Mouse (Mus musculus): ENCODE measurements around the gene Atp8a2. TPM values are rescaled to one million over a fixed set of nuclear protein-coding genes. Genes with fewer than 3 reads are reported as not detected.
A peak's percentile ranks its signal among the peaks of the same experiment; 100 is the strongest.

The Atp8a2 gene
- total RNA-seq, 1 experiment from 2014 or later, result 0.57 TPM

- peak; percentile 62; the same call in 1 of the 2 replicates for ATAC-seq (replicated peaks; ENCODE audit: insufficient number of reproducible peaks, low FRiP score, low TSS enrichment, poor library complexity, severe bottlenecking)
Measured at GRCm38 (mm10) chr14:59605671-59606353, 591.2 kb downstream of the Atp8a2 start.

- no peak for ATAC-seq (replicated peaks; ENCODE audit: insufficient number of reproducible peaks, low FRiP score, low TSS enrichment, poor library complexity, severe bottlenecking)
Measured at GRCm38 (mm10) chr14:59604002-59604645, 592.9 kb downstream of the Atp8a2 start.

GRCm38 (mm10) chr14:59598260-59598627, 598.7 kb downstream of the Atp8a2 start:
- no peak for ATAC-seq (replicated peaks; ENCODE audit: insufficient number of reproducible peaks, low FRiP score, low TSS enrichment, poor library complexity, severe bottlenecking)

- peak; percentile 97 for ATAC-seq (replicated peaks; ENCODE audit: insufficient number of reproducible peaks, low FRiP score, low TSS enrichment, poor library complexity, severe bottlenecking)
Measured at GRCm38 (mm10) chr14:59597398-59598259, 599.4 kb downstream of the Atp8a2 start, which contains the start of gene Cdadc1. TSS of gene Cdadc1 (minus strand) at chr14:59597959.

- no peak for ATAC-seq (replicated peaks; ENCODE audit: insufficient number of reproducible peaks, low FRiP score, low TSS enrichment, poor library complexity, severe bottlenecking)
Measured at GRCm38 (mm10) chr14:59594988-59595387, 602.0 kb downstream of the Atp8a2 start.

- ATAC-seq (replicated peaks; ENCODE audit: insufficient number of reproducible peaks, low FRiP score, low TSS enrichment, poor library complexity, severe bottlenecking), result no peak
Measured at GRCm38 (mm10) chr14:59592593-59592992, 604.4 kb downstream of the Atp8a2 start.

- no peak for ATAC-seq (replicated peaks; ENCODE audit: insufficient number of reproducible peaks, low FRiP score, low TSS enrichment, poor library complexity, severe bottlenecking)
Measured at GRCm38 (mm10) chr14:59591901-59592300, 605.1 kb downstream of the Atp8a2 start.

- no peak for ATAC-seq (replicated peaks; ENCODE audit: insufficient number of reproducible peaks, low FRiP score, low TSS enrichment, poor library complexity, severe bottlenecking)
Measured at GRCm38 (mm10) chr14:59590614-59591013, 606.4 kb downstream of the Atp8a2 start.

Other genes with a start within 250 kb of the Atp8a2 start
- 0.29 TPM in 1 of 3 replicates, not detected in the others for gene Nupl1, start 54.3 kb upstream of the Atp8a2 start, total RNA-seq (2017)
- 55.7 to 68.8 TPM (median 65.3 TPM) in 3 replicates for gene Gm49336, start 54.3 kb upstream of the Atp8a2 start, total RNA-seq (2017)
- gene Mtmr6, start 68.0 kb upstream of the Atp8a2 start, total RNA-seq (2017), result 139 to 192 TPM (median 179 TPM) in 3 replicates
- gene Amer2, start 176.1 kb upstream of the Atp8a2 start, total RNA-seq (2017), result not detected in 3 replicates